Mouse (Mus musculus) heart, adult 2 months (tissue): ENCODE measurements around the gene Pakap. TPM values are rescaled to one million over a fixed set of nuclear protein-coding genes. Genes with fewer than 3 reads are reported as not detected.

Experiments
- DNase-seq, 2 experiments: peaks; one replicate each; pipeline ENCODE4 v3.0.0; 2021
- H3K27ac ChIP-seq: fragments of 200-600 bp; 2 replicates; pipeline ENCODE4 v1.8.1; 2022
- H3K27me3 ChIP-seq: fragments of 200-500 bp; 2 replicates; pipeline ENCODE4 v1.6.1; 2012; ENCODE audit warnings: mild to moderate bottlenecking, low read length, inconsistent platforms, mixed read lengths; ENCODE audit not compliant: control insufficient read depth, insufficient read depth
- H3K36me3 ChIP-seq: fragments of 200-500 bp; 2 replicates; pipeline ENCODE4 v1.6.1; 2012; ENCODE audit warnings: low read length, inconsistent platforms; ENCODE audit not compliant: control insufficient read depth, insufficient read depth
- H3K4me1 ChIP-seq: fragments of 200-500 bp; 2 replicates; pipeline ENCODE4 v1.6.1; 2011; ENCODE audit warnings: low read length; ENCODE audit not compliant: control insufficient read depth, insufficient read depth
- H3K4me3 ChIP-seq: fragments of 200-600 bp; 2 replicates; pipeline ENCODE4 v1.8.1; 2022
- H3K79me2 ChIP-seq: fragments of 200-500 bp; replicated peaks from 2 replicates; pipeline ENCODE4 v1.6.1; 2012; ENCODE audit warnings: mild to moderate bottlenecking, inconsistent platforms, low read length, moderate library complexity, mixed read lengths; ENCODE audit not compliant: control insufficient read depth, insufficient read depth
- H3K9ac ChIP-seq: fragments of 200-500 bp; 2 replicates; pipeline ENCODE4 v1.6.1; 2012; ENCODE audit warnings: low read depth, mild to moderate bottlenecking, control low read depth, inconsistent platforms, low read length, mixed read lengths
- CTCF ChIP-seq: fragments of 200-600 bp; IDR thresholded peaks from 2 replicates; pipeline ENCODE4 v1.8.1; 2022; ENCODE audit warnings: antibody characterized with exemption, mild to moderate bottlenecking, moderate library complexity
- EP300 ChIP-seq: fragments of 200-500 bp; IDR thresholded peaks from 2 replicates; pipeline ENCODE4 v1.6.1; 2011; ENCODE audit warnings: low read depth, low read length, control low read depth; ENCODE audit not compliant: insufficient read depth
- POLR2A ChIP-seq: fragments of 200-500 bp; IDR thresholded peaks from 2 replicates; pipeline ENCODE4 v1.6.1; 2011; ENCODE audit warnings: mild to moderate bottlenecking, low read depth, low read length, control low read depth; ENCODE audit not compliant: insufficient read depth
- WGBS: fragments of 180-500 bp; shearing (Covaris S2); methylation state at CpG from one replicate; pipeline ENCODE4 v1.1.7; 2018; 5-methylcytosine and 5-hydroxymethylcytosine counted together
- intact Hi-C: fragments of 180-260 bp; cut with DNase I; formaldehyde crosslinking; loops from one replicate; pipeline ENCODE4 v1.15.1; 2025
- polyA plus RNA-seq: library from polyadenylated mRNA; depleted of rRNA; stranded (reverse); fragments of >200 nt; gene quantifications from 2 replicates; pipeline ENCODE4 v1.2.3, GENCODE M21; 2012
- total RNA-seq, 2 experiments: library from RNA; stranded (reverse); gene quantifications; 2 replicates each; pipeline ENCODE4 v1.2.3; 2021

Gene Pakap
- total and polyA plus RNA-seq, 3 experiments = 3.3 to 35.2 (median 33.7) TPM

GRCm38 (mm10) chr4:57534232-57534631 is 33.7 kb upstream of the Pakap start:
- Histone ChIP-seq H3K36me3 (no peaks in the 10 kb centered on the region), H3K27ac (no peak overlapping the region), H3K4me1 (0 out of 2 replicates have a peak, but pooled peaks cover 1% of the 10 kb centered on the region), H3K4me3 (no peak overlapping the region), H3K79me2 (no peaks in the 10 kb centered on the region), H3K27me3 (no peaks in the 10 kb centered on the region), H3K9ac (no peak overlapping the region)
- no peak for TF ChIP-seq POLR2A
- no peak for TF ChIP-seq CTCF
- no peak for DNase-seq
- WGBS = 16% methylated on average over 6 of the region's 6 CpGs
- intact Hi-C loops = no loop called here

GRCm38 (mm10) chr4:57535087-57535486 is 32.9 kb upstream of the Pakap start:
- Histone ChIP-seq H3K27me3 (no peaks in the 10 kb centered on the region), H3K9ac (no peak overlapping the region), H3K27ac (no peak overlapping the region), H3K4me3 (no peak overlapping the region), H3K4me1 (0 out of 2 replicates have a peak, but pooled peaks cover 1% of the 10 kb centered on the region), H3K36me3 (no peaks in the 10 kb centered on the region), H3K79me2 (no peaks in the 10 kb centered on the region)
- WGBS = 87% methylated on average over 4 of the region's 4 CpGs
- no peak for DNase-seq
- intact Hi-C loops = loop anchor here (5.0 kb wide), 1 partner anchor 72 kb away; no protein-coding TSS in a partner anchor
- TF ChIP-seq EP300 (no peak), POLR2A (no peak), CTCF (peak; percentile 61)

DNA sequence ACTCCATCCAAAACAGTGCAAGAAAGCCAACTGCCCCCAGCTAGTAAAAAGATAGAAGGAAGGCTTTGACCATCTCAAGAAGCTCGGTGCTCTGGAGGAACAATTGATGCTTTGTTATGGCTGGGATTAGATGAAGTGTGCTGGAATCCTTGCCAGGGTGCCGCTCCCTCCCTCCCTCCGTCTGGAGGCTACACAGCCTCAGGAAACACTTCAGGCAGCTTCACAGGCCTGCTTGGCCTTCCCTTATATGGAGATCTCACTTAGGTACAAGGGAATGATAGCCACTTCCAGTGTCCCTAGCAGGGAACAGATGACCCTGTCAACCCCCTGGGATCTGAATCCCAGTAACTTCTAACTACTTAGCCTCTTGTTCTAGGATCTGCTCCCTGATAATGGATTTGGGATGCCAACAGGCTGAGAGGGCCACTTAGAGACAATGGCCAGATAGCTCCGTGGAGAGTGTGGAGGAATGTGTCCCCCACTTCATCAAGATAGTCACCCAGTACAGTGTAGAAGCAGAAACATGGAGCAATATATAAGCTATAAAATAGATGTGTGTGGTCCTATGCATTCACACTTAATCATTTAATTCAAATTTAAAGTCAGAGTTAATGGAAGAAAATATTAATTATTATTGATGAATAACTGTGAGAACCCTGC is 29.8 kb upstream of the Pakap start:
- H3K9ac ChIP-seq = no peak overlapping the region
- H3K27ac ChIP-seq = no peak overlapping the region
- no peaks in the 10 kb centered on the region for H3K27me3 ChIP-seq
- no peaks in the 10 kb centered on the region for H3K79me2 ChIP-seq
- intact Hi-C loops = loop anchor here (5.0 kb wide), 1 partner anchor 69 kb away; no protein-coding TSS in a partner anchor
- TF ChIP-seq CTCF (no peak), POLR2A (no peak), EP300 (no peak)
- 0 out of 2 replicates have a peak, but pooled peaks cover 1% of the 10 kb centered on the region for H3K4me1 ChIP-seq
- H3K4me3 ChIP-seq = no peak overlapping the region
- no peak for DNase-seq
- 25% methylated on average over 4 of the region's 4 CpGs for WGBS
- no peaks in the 10 kb centered on the region for H3K36me3 ChIP-seq

DNA sequence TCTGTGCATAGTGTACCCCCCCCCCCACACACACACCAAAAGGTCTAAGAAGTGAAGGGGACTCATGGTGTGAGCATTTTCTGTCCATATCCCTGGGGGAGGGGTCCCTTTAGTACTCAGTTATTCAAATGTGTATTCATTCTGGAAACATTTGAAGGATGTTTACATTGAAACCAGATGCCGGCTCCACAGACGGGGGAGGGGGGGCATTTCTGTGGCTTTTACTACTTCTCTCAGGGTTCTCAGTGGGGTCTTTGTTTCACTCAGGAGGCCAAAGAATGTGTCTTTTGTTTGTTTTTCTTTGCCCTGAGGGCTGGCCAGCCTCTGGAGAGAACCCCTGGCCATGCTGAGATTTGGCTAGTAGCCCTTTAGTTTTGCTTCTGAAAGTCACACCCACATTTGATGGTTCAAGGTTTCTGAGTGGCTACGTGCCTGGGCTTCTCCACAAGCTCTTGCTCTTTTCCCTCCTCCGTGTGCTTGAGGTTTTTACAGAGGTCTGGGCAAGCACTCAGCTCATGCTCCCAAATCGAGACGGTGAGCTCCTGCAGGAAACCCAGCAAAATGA is 24.2 kb upstream of the Pakap start:
- intact Hi-C loops = no loop called here
- Histone ChIP-seq H3K4me1 (no peaks in the 10 kb centered on the region), H3K9ac (no peak overlapping the region), H3K79me2 (no peaks in the 10 kb centered on the region; the same call in 1 of the 2 replicates), H3K27ac (no peak overlapping the region), H3K27me3 (no peaks in the 10 kb centered on the region), H3K4me3 (no peak overlapping the region), H3K36me3 (no peaks in the 10 kb centered on the region)
- WGBS = 23% methylated on average over 6 of the region's 6 CpGs
- no peak for DNase-seq
- TF ChIP-seq CTCF (no peak), POLR2A (no peak), EP300 (no peak)

- Histone ChIP-seq H3K4me1 (peaks cover 2% of the 10 kb centered on the region; the same call in 1 of the 2 replicates), H3K79me2 (no peaks in the 10 kb centered on the region; the same call in 1 of the 2 replicates), H3K27me3 (no peaks in the 10 kb centered on the region), H3K36me3 (no peaks in the 10 kb centered on the region), H3K4me3 (no peak overlapping the region), H3K27ac (no peak overlapping the region), H3K9ac (no peak overlapping the region)
- TF ChIP-seq POLR2A (no peak), EP300 (no peak), CTCF (no peak)
- intact Hi-C loops = no loop called here
- no peak for DNase-seq
- WGBS = 62% methylated on average over 7 of the region's 7 CpGs
Observed at GRCm38 (mm10) chr4:57547785-57548184, 20.2 kb upstream of the Pakap start.

DNA sequence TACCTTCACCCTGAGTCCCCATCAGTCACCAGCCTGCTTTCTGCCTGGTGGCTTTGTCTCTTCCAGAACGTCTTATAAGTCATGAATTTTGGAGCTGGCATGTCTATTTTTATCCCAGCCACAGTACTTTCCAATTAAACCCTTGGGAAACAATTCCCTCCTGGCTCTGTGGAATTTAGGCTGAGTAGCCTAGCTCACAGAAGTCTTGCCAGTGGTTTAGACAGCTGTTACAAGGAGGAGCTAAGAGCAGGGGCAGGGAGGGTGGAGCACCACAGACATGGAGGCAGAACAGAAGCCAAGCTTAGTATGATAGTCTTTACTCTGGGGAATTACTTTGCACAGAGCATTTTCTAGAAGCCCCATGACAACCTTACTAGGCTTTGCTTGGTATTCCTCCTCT is 17.8 kb upstream of the Pakap start:
- Histone ChIP-seq H3K4me1 (peaks cover 2% of the 10 kb centered on the region; the same call in 1 of the 2 replicates), H3K27ac (no peak overlapping the region), H3K4me3 (no peak overlapping the region), H3K36me3 (no peaks in the 10 kb centered on the region), H3K9ac (no peak overlapping the region), H3K79me2 (no peaks in the 10 kb centered on the region; the same call in 1 of the 2 replicates), H3K27me3 (no peaks in the 10 kb centered on the region)
- 15% methylated on average over 1 of the region's 1 CpGs for WGBS
- no peak for DNase-seq
- intact Hi-C loops = no loop called here
- TF ChIP-seq EP300 = 0 out of 2 replicates have a peak, but pooled peaks have one; percentile 14
- no peak for TF ChIP-seq POLR2A
- no peak for TF ChIP-seq CTCF
